Mouse (Mus musculus) right cerebral cortex, postnatal 25 days (tissue): ENCODE results near the gene Olfr204.
"Not testable (repeated sequence)": the region's sequence is repeated elsewhere in the genome, so short reads cannot be mapped to it uniquely, and the experiment has no call there.

Source experiments
- DNase-seq: peaks from one replicate; pipeline ENCODE4 v3.0.0; 2022

Gene Olfr204

GRCm38 (mm10) chr16:59318148-59318547, at the start of gene Olfr204:
Olfr204 (minus strand) TSS chr16:59318248.
- DNase-seq = no peak

GRCm38 (mm10) chr16:59363893-59364292, 45.8 kb upstream of the Olfr204 start, which contains the start of gene Olfr209:
Olfr209 (minus strand) TSS chr16:59363993.
- no peak for DNase-seq

- no peak for DNase-seq
Observed at GRCm38 (mm10) chr16:59349146-59349545, 31.1 kb upstream of the Olfr204 start, which contains the start of gene Olfr206. Olfr206 (minus strand) TSS chr16:59349246.

GRCm38 (mm10) chr16:59331038-59331437, 13.0 kb upstream of the Olfr204 start, which contains the start of gene Olfr205:
Olfr205 (minus strand) TSS chr16:59331138.
- DNase-seq = no peak

GRCm38 (mm10) chr16:59323262-59323661, 5.2 kb upstream of the Olfr204 start:
- DNase-seq = not testable (repeated sequence)

DNA sequence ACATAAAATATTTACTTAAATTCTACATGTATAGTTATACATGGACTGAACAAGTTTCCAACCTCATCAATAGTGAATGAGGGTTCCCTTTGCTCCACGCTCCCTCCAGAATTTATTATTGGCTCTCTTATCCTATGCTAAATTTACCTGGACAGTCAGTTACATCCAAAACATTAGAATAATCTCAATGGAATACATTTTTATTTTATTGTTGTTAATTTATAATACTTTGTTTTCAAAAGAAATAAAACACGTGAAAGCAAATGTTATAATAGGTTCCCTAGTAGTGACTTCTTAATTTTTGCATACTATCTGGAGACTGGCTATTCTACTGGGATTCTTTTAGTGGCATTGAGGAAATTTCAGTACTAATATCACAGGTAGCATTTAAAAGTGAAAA, 19.5 kb downstream of the Olfr204 start, which contains the start of gene Olfr203:
TSS of gene Olfr203 (plus strand) at position 301 of the 400 bp plus-strand sequence.
- no peak for DNase-seq

DNA sequence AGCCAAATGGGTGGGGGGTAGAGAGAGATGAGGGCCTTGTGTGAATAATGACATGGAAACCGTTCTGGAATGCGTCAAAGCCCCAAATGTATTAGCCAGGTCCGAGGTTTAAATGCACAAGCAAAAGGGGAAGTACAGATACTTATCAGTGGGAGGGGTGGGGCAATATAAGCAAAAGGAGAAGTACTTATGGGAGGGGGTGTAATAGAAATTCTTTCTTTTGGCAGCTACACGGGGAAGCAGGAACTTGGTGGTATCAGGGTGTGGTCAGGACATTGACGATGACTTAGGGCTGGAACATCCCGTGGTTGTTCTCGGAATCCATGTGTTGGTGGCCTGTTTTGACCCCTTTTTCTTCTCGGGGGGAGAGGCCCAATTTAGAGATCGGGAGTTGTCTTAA, 30.5 kb downstream of the Olfr204 start:
- DNase-seq = not testable (repeated sequence)

- no peak for DNase-seq
Observed at GRCm38 (mm10) chr16:59286693-59287092, 31.4 kb downstream of the Olfr204 start, which contains the start of gene Olfr202. Olfr202 (minus strand) TSS chr16:59286793.

- DNase-seq = no peak
Observed at GRCm38 (mm10) chr16:59283476-59283875, 34.6 kb downstream of the Olfr204 start.

GRCm38 (mm10) chr16:59280542-59280941, 37.5 kb downstream of the Olfr204 start:
- DNase-seq = no peak

DNA sequence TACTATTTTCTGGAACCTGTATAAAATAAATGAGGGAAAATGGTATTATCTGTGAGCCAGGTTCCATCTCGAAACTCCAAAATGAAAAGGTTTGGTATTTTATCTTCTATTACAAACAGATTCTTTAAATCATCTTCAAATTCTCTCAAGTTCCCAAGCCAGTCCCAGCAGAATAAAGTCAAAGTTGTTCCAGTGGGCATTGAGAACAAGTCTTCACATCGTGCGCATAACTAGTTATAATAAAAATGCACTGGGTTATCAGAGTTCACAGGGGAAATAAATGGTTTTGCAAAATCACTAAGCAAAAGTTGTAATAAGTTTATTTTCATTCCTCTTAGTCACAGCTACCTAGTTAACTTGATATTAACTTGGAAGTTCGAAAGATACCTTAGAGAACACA, 45.5 kb downstream of the Olfr204 start, which contains the start of gene Olfr201:
TSS of gene Olfr201 (minus strand) at position 101 of the 400 bp plus-strand sequence.
- not testable (repeated sequence) for DNase-seq

- DNase-seq = not testable (repeated sequence)
Observed at GRCm38 (mm10) chr16:59269097-59269496, 49.0 kb downstream of the Olfr204 start.
